Mouse (Mus musculus): ENCODE measurements around the gene Sppl2b.

DNA sequence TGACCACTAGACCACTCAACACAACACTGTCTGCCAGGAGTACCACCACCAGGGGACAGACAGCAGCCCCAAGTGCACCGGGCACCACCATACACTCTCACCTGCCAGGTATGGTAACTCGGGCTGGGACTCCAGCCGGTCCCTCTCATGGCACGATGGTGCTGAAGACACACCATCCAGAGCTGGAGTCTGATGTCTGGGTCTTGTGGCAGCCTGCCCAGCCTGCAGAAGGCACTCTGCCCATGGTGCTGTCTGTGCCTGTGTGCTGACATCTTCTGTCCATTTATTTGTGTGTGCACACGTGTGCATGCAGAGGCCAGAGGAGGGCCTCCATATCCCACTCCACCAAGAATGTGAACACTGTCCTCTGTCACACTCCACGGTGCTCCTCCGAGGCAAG, 40.0 kb downstream of the Sppl2b start:
- TF ChIP-seq CTCF (IDR thresholded peaks at IDR 0.05; ENCODE audit: low read depth, low read length) (no peak), POLR2A (IDR thresholded peaks at IDR 0.05; ENCODE audit: extremely low read depth, insufficient read depth, low read length) (no peak)
